Mouse (Mus musculus) cortical plate, adult 2 months (tissue): ENCODE data around the gene Akr1c21.

ENCODE experiments used
- CTCF ChIP-seq: fragments of 200-500 bp; IDR thresholded peaks from 2 replicates; pipeline ENCODE4 v1.5.1; 2011; ENCODE audit warnings: mild to moderate bottlenecking, control low read depth, low read length; ENCODE audit not compliant: insufficient read depth; ENCODE audit errors: extremely low read depth
- POLR2A ChIP-seq: fragments of 200-500 bp; IDR thresholded peaks from 2 replicates; pipeline ENCODE4 v1.6.1; 2011; ENCODE audit warnings: mild to moderate bottlenecking, low read length, control low read depth; ENCODE audit not compliant: insufficient read depth; ENCODE audit errors: extremely low read depth

- no peak for TF ChIP-seq CTCF
- no peak for TF ChIP-seq POLR2A
Observed at GRCm38 (mm10) chr13:4559143-4559542, 14.7 kb upstream of the Akr1c21 start.
